Mouse (Mus musculus) E14TG2a.4 (cell line): ENCODE data around the gene Zfand3.

Experiments
- CTCF ChIP-seq: conservative IDR thresholded peaks from 2 replicates; pipeline ENCODE4 v1.5.1; 2014; ENCODE audit warnings: low read length
- POU5F1 ChIP-seq: IDR thresholded peaks from 2 replicates; pipeline ENCODE4 v1.6.1; 2014; ENCODE audit warnings: low read length, borderline replicate concordance

DNA sequence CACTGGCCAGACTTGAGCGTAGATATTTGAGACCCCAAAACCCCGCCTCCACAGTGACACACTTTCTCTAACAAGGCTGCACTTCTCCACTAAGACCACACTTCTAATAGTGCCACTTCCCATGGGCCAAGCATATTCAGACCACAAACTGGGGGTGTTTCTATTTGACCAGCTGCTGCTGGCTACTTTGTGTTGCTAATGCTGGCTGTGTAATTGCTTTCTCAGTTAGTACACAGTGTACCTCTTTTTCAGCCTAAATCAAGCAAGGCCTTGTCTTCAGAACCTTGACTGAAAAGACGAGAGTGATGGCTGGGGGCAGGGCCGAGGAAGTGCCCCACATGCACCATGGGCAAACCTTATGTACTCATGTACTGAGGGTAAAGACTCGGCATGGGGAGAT, 111.7 kb downstream of the Zfand3 start:
- TF ChIP-seq CTCF (no peak), POU5F1 (no peak)
